Mouse (Mus musculus): Measurements from ENCODE around the gene Cers2. TPM values are rescaled to one million over a fixed set of nuclear protein-coding genes. Genes with fewer than 3 reads are reported as not detected.

The Cers2 gene
- polyA plus RNA-seq, 1 experiment from 2014 or later, result 138 TPM

- Histone ChIP-seq H3K4me1 (ENCODE audit: control insufficient read depth, insufficient read depth, low read length) (peaks cover 13% of the 10 kb centered on the region), H3K9me3 (ENCODE audit: control insufficient read depth, low read length) (no peaks in the 10 kb centered on the region), H3K4me3 (ENCODE audit: low read depth, low read length) (peak overlapping the region; percentile 91), H3K36me3 (ENCODE audit: control insufficient read depth, insufficient read depth, low read length) (peaks cover 6% of the 10 kb centered on the region), H3K4me2 (ENCODE audit: low read depth, severe bottlenecking) (peak overlapping the region; percentile 80), H3K9ac (ENCODE audit: low read length) (peak overlapping the region; percentile 98), H3K27me3 (ENCODE audit: control insufficient read depth, insufficient read depth, low read length) (no peaks in the 10 kb centered on the region), H3K27ac (replicated peaks; ENCODE audit: low read depth, low read length) (peak overlapping the region; percentile 90)
- no peak for DNase-seq (ENCODE audit: low spot score)
- ATAC-seq (ENCODE audit: insufficient number of reproducible peaks, low FRiP score, low TSS enrichment, low read depth), result peak; percentile 35; the same call in 1 of the 2 replicates
- 17% methylated on average over 9 of the region's 9 CpGs for WGBS
Measured at GRCm38 (mm10) chr3:95315844-95316550, 1.4 kb downstream of the Cers2 start.

- no peak overlapping the region for H3K27ac ChIP-seq (replicated peaks; ENCODE audit: low read depth, low read length)
- H3K4me2 ChIP-seq (ENCODE audit: low read depth, severe bottlenecking), result no peak overlapping the region
- no peaks in the 10 kb centered on the region for H3K27me3 ChIP-seq (ENCODE audit: control insufficient read depth, insufficient read depth, low read length)
- peaks cover 13% of the 10 kb centered on the region for H3K4me1 ChIP-seq (ENCODE audit: control insufficient read depth, insufficient read depth, low read length)
- no peak for ATAC-seq (ENCODE audit: insufficient number of reproducible peaks, low FRiP score, low TSS enrichment, low read depth)
- 25% methylated on average over 12 of the region's 12 CpGs for WGBS
- peaks cover 13% of the 10 kb centered on the region for H3K36me3 ChIP-seq (ENCODE audit: control insufficient read depth, insufficient read depth, low read length)
- DNase-seq (ENCODE audit: low spot score), result peak; percentile 70
- H3K9me3 ChIP-seq (ENCODE audit: control insufficient read depth, low read length), result no peaks in the 10 kb centered on the region
- H3K9ac ChIP-seq (ENCODE audit: low read length), result no peak overlapping the region
- no peak overlapping the region for H3K4me3 ChIP-seq (ENCODE audit: low read depth, low read length)
Measured at GRCm38 (mm10) chr3:95317414-95318080, 3.0 kb downstream of the Cers2 start.

DNA sequence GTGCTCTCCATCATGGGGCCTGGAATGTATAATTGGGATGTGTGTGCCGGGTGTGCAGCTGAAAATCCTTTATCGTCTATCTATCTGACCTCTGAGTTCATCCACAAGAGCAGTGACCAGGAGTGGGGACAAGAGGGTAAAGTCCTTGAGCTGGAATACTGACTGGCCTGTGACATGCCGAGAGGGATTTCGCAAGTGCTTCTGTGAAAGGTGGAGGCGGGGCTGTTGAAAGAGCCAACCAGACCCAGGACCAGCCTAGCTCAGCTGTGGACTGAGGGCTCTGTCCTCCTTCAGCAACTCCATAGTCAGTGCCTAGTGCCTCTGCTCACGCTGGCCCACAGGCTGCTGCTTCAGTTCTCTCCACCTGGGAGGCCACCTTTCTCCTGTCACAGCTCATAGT, 4.0 kb downstream of the Cers2 start:
- Histone ChIP-seq H3K36me3 (ENCODE audit: control insufficient read depth, insufficient read depth, low read length) (peaks cover 14% of the 10 kb centered on the region), H3K27ac (replicated peaks; ENCODE audit: low read depth, low read length) (no peak overlapping the region), H3K9me3 (ENCODE audit: control insufficient read depth, low read length) (no peaks in the 10 kb centered on the region), H3K4me3 (ENCODE audit: low read depth, low read length) (no peak overlapping the region), H3K27me3 (ENCODE audit: control insufficient read depth, insufficient read depth, low read length) (no peaks in the 10 kb centered on the region), H3K4me1 (ENCODE audit: control insufficient read depth, insufficient read depth, low read length) (peaks cover 12% of the 10 kb centered on the region), H3K4me2 (ENCODE audit: low read depth, severe bottlenecking) (no peak overlapping the region), H3K9ac (ENCODE audit: low read length) (no peak overlapping the region)
- no peak for ATAC-seq (ENCODE audit: insufficient number of reproducible peaks, low FRiP score, low TSS enrichment, low read depth)
- WGBS, result 47% methylated on average over 6 of the region's 6 CpGs
- DNase-seq (ENCODE audit: low spot score), result no peak

DNA sequence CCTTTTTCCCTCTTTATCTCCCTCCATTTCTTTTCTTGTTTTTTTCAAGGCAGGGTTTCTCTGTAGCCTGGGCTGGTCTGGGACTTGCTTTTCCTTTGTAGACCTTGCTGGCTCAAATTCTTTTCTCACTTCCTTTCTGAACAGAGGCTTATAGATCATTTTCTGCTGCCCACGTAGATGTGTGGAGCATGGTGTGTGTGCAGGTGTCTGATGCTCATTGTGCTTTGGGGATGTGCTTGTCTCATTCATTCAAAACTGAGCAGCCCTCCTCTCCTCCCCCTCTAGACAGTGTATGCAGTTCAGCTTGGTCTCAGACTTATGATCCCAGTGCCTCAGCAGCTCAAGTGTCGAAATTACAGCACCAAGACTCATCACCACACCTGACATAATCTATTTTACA, 4.5 kb downstream of the Cers2 start:
- H3K9ac ChIP-seq (ENCODE audit: low read length), result no peak overlapping the region
- peaks cover 19% of the 10 kb centered on the region for H3K36me3 ChIP-seq (ENCODE audit: control insufficient read depth, insufficient read depth, low read length)
- no peak overlapping the region for H3K4me2 ChIP-seq (ENCODE audit: low read depth, severe bottlenecking)
- H3K4me3 ChIP-seq (ENCODE audit: low read depth, low read length), result no peak overlapping the region
- no peaks in the 10 kb centered on the region for H3K9me3 ChIP-seq (ENCODE audit: control insufficient read depth, low read length)
- no peak overlapping the region for H3K27ac ChIP-seq (replicated peaks; ENCODE audit: low read depth, low read length)
- ATAC-seq (ENCODE audit: insufficient number of reproducible peaks, low FRiP score, low TSS enrichment, low read depth) (no peak), DNase-seq (ENCODE audit: low spot score) (no peak)
- peaks cover 11% of the 10 kb centered on the region for H3K4me1 ChIP-seq (ENCODE audit: control insufficient read depth, insufficient read depth, low read length)
- H3K27me3 ChIP-seq (ENCODE audit: control insufficient read depth, insufficient read depth, low read length), result no peaks in the 10 kb centered on the region
- 83% methylated on average over 2 of the region's 2 CpGs for WGBS

DNA sequence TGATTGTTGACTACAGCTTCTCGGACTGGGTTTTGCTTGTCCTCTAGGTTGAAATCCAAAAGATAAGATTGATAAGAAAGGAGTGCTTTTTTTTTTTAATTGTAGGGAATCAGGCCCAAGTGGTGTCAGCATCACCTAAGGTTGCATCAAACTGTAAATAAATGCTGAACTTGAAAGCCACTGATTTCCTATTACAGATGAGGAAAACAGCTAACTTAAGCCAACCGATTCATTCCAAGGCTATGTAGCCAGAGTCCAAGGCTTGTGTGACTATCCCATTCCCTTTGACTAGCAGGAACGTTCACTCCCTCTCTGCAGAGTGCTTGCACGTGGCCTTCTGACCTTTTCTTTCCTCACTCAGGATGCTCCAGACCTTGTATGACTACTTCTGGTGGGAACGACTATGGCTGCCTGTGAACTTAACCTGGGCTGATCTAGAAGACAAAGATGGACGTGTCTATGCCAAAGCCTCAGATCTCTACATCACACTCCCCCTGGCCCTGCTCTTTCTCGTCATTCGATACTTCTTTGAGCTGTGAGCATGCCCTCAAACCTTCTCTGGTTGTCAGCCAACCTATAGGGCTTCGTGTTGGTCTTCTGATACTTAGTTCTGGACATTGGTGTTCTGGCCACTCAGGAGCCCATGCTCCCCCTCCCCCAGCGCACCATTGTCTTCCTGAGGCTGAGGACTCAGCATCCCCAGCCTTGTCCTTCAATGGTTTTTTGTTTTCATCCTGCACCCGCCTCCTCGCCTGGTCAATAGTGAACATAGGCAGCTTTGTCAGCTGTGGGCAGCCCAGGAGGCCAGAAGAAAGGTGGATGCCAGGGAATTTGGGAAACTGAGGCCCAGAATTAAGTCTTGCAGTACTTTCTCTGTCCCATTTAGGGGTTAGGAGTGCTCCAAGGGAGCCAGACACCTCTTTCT, 5.4 kb downstream of the Cers2 start:
- Histone ChIP-seq H3K4me1 (ENCODE audit: control insufficient read depth, insufficient read depth, low read length) (peaks cover 11% of the 10 kb centered on the region), H3K4me3 (ENCODE audit: low read depth, low read length) (no peak overlapping the region), H3K4me2 (ENCODE audit: low read depth, severe bottlenecking) (no peak overlapping the region), H3K9ac (ENCODE audit: low read length) (no peak overlapping the region), H3K36me3 (ENCODE audit: control insufficient read depth, insufficient read depth, low read length) (peaks cover 24% of the 10 kb centered on the region), H3K9me3 (ENCODE audit: control insufficient read depth, low read length) (no peaks in the 10 kb centered on the region), H3K27me3 (ENCODE audit: control insufficient read depth, insufficient read depth, low read length) (no peaks in the 10 kb centered on the region), H3K27ac (replicated peaks; ENCODE audit: low read depth, low read length) (no peak overlapping the region)
- DNase-seq (ENCODE audit: low spot score) (no peak), ATAC-seq (ENCODE audit: insufficient number of reproducible peaks, low FRiP score, low TSS enrichment, low read depth) (no peak)
- 78% methylated on average over 12 of the region's 12 CpGs for WGBS

- no peak overlapping the region for H3K27ac ChIP-seq (replicated peaks; ENCODE audit: low read depth, low read length)
- ATAC-seq (ENCODE audit: insufficient number of reproducible peaks, low FRiP score, low TSS enrichment, low read depth) (no peak), DNase-seq (ENCODE audit: low spot score) (no peak)
- H3K9ac ChIP-seq (ENCODE audit: low read length), result no peak overlapping the region
- H3K4me2 ChIP-seq (ENCODE audit: low read depth, severe bottlenecking), result no peak overlapping the region
- 95% methylated on average over 3 of the region's 3 CpGs for WGBS
- H3K27me3 ChIP-seq (ENCODE audit: control insufficient read depth, insufficient read depth, low read length), result no peaks in the 10 kb centered on the region
- no peaks in the 10 kb centered on the region for H3K9me3 ChIP-seq (ENCODE audit: control insufficient read depth, low read length)
- H3K36me3 ChIP-seq (ENCODE audit: control insufficient read depth, insufficient read depth, low read length), result peaks cover 43% of the 10 kb centered on the region
- no peak overlapping the region for H3K4me3 ChIP-seq (ENCODE audit: low read depth, low read length)
- no peaks in the 10 kb centered on the region; the same call in 1 of the 2 replicates for H3K4me1 ChIP-seq (ENCODE audit: control insufficient read depth, insufficient read depth, low read length)
Measured at GRCm38 (mm10) chr3:95323429-95323828, 8.8 kb downstream of the Cers2 start.

GRCm38 (mm10) chr3:95324454-95325144, 10.0 kb downstream of the Cers2 start:
- Histone ChIP-seq H3K4me3 (ENCODE audit: low read depth, low read length) (no peak overlapping the region), H3K9me3 (ENCODE audit: control insufficient read depth, low read length) (no peaks in the 10 kb centered on the region), H3K36me3 (ENCODE audit: control insufficient read depth, insufficient read depth, low read length) (peaks cover 43% of the 10 kb centered on the region), H3K4me2 (ENCODE audit: low read depth, severe bottlenecking) (no peak overlapping the region), H3K27ac (replicated peaks; ENCODE audit: low read depth, low read length) (no peak overlapping the region), H3K27me3 (ENCODE audit: control insufficient read depth, insufficient read depth, low read length) (no peaks in the 10 kb centered on the region), H3K9ac (ENCODE audit: low read length) (no peak overlapping the region), H3K4me1 (ENCODE audit: control insufficient read depth, insufficient read depth, low read length) (no peaks in the 10 kb centered on the region)
- WGBS, result 93% methylated on average over 6 of the region's 6 CpGs
- DNase-seq (ENCODE audit: low spot score) (no peak), ATAC-seq (ENCODE audit: insufficient number of reproducible peaks, low FRiP score, low TSS enrichment, low read depth) (no peak)

Measured in limb, embryonic 11.5 days (tissue).